Mouse (Mus musculus): ENCODE measurements around the gene Pip5k1b.

Gene Pip5k1b

DNA sequence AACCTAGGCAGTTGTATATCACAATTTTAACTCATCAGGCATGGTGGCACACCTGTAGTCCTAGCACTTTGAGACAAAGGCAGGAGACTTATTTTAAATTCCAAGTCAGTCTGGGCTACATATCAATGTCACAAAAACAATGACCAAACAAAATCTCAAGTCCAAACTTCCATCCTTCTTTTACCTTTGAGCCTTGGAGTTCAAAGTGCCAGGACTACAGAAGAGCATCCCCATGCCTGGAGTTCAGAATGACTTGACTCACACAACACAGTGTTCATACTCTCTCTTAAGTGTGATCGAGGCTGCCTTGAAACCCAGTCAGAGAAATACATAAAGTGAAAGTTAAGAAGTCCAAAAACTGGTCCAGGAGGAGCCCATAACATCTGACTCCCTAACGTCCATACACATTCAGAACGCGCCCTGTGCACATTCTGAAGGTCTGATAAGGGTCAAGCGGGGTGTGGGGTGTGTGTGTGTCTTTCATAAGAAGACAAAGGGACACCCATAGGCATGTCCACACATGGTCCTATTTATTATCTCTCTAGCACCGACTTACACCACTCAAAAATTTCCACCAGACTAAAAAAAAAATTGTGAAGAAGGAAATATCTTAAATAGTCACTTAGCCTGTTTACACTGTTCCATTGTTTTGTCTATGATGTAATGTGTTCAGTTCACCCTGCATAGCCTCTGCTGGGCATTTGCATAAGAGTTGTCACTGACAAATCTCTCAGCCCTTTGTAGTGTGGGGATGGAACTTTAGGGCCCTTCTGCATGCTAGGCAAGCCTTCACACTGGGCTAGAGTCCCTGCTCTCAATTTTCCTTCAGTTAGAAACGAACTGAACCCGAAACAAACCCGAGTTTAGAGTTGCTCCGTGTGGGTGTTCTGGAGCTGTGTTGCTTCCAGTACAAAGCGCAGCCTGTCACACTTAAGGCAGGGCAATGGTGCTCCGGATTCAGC lies 296.0 kb downstream of the Pip5k1b start:
- no peak for DNase-seq (ENCODE audit: low spot score)

DNA sequence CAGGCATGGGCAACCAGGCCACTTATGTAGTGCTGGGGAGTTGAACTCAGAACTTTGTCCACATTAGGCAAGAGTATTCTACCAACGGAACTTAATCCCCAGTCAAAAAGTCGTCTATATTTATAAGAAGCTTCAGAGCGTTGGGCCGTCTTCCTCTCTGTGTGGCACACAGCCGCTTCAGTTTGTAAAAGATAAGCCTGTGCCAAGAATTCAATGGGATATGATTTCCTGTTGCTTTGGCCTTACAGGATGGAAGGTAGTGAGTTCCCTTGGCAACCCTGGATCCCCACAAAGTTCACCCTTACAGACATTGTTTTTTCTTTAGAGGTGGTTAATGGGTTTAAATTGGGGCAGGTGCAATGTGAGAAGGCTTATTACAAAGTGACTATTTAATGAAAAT lies 297.3 kb downstream of the Pip5k1b start:
- no peak for DNase-seq (ENCODE audit: low spot score)

GRCm38 (mm10) chr19:24257962-24258361 lies 297.7 kb downstream of the Pip5k1b start:
- DNase-seq (ENCODE audit: low spot score) = no peak

DNA sequence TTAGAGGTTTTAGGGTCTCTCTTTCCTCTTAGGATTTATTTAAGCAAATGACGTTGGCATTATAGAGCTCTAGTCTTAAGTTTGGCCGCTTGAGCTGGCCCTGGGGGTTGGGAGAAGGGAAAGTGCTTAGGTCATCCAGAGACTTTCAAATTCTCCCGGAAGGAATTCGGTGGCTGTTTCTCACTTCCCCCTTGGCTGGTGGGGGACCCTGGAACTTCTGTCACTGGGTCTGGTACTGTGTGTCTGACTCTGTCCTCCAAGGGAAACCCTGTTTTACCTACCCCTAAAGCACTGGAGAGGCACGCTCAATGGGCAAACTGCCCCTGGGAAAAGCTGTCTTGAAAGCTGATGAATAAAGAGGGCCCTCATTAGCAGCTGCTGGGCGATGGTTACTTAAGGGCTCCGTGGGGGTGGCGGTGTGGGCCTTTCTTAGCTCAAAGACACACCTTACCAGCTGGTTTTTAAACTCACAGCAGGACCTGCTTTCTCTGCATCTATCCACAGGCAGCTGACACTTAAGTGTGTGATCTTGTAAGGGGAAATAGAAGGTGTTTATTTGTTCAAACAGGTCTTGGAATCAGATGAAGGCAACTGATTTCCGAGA lies 301.9 kb downstream of the Pip5k1b start:
- no peak for DNase-seq (ENCODE audit: low spot score)

DNA sequence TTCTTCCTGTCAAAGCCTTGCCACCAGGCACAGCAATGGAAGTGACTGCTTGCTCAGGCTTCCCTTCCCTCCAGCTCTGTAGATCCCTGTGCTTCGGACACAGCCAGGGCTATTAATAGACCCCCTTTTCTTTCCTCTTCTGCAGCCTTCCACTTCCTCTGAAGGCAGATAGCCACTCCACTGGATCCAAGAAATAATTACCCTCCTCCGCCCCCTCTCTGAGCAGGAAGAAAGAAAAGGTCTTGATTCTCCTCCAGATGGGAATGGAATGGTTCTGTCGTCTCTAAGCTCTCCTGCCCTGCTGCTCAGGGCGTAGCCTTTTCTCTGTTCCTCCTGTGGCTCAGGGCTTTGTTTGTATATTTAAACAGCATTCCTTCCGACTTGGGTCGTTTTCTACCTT lies 303.8 kb downstream of the Pip5k1b start:
- DNase-seq (ENCODE audit: low spot score) = no peak

Data from ovary, postnatal 10 days (tissue).